Mouse (Mus musculus) v-Abl transformed pro-B cells (cell line): ENCODE results near the gene Cryz.
"Not testable (repeated sequence)": the region's sequence is repeated elsewhere in the genome, so short reads cannot be mapped to it uniquely, and the experiment has no call there.

Experiments used
- in situ Hi-C, 2 experiments: fragments of 400-800 bp; cut with MboI; formaldehyde crosslinking; loops; one replicate each; pipeline ENCODE4 v1.15.1; 2025; ENCODE audit not compliant: unreplicated experiment in 2 of 2

The Cryz gene

DNA sequence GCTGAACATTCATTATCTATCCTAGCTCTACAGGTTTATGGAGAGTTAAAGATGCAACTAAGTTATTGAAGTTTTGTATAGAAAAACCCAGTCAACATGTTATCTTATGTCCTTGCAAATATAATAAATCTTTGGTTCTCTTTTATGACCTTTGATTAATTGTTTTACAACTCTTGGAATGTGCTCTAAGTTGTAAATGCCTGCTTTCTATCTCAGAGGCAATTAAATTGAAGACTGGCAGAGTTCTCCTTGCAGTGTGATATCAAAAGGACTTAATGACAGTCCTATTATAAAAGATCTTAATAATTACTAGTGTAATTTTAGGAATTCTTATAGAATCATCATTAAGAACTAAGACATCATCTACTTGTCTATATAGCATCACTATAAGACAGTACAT lies 5.6 kb downstream of the Cryz start:
- in situ Hi-C loops, result no loop called here

DNA sequence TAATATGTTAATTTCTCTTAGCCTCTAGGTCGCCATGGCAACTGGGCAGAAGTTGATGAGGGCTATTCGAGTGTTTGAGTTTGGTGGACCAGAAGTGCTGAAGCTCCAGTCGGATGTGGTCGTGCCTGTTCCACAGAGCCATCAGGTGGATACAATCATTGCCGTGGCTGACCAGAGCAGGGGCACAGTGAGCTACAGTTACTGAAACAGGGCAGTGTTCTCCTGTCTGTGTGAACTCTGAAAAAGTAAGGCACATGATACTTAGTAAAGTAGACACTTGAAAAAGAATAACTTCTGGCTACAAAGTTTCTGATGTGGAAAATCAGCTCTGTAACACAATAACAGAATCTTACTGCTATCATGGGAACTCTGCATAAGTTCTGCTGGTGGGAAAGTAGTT lies 8.4 kb downstream of the Cryz start:
- in situ Hi-C loops, result no loop called here

DNA sequence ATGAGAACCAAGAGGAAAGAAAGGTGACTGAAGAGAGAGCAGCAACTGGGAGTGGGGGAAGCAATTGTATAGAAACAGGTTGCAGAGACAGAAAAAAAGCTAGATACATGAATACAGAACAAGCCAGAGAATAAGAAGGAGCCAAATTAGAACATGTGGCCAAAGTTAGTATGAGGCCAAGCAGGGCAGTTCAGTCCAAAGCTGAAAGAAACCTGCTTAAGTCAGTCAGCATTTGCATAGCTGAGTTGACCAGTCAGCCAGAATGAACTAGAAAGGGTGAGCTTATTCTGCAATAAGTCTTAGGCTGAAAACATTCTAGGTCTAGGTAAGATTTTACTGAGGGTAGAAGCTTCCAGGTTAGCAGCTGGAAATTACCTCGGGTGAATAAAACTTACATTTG lies 11.4 kb downstream of the Cryz start:
- in situ Hi-C loops, result no loop called here

DNA sequence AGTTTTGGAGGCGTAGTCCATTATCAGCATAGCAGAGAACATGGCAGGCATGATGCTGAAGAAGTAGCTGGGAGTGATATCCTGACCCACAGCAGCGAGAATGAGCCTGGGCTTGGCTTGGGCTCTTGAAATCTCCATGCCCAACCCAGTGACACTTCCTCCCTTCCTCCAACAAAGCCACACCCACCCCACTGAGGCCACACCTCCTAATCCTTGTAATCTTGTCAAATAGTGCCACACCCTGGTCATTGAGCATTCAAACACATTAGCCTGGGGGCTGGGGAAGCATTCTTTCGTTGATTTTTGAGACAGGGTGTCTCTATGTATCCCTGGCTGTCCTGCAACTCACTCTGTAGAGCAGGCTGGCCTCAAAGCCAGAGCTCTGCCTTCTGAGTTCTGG lies 15.4 kb downstream of the Cryz start:
- in situ Hi-C loops, result no loop called here

DNA sequence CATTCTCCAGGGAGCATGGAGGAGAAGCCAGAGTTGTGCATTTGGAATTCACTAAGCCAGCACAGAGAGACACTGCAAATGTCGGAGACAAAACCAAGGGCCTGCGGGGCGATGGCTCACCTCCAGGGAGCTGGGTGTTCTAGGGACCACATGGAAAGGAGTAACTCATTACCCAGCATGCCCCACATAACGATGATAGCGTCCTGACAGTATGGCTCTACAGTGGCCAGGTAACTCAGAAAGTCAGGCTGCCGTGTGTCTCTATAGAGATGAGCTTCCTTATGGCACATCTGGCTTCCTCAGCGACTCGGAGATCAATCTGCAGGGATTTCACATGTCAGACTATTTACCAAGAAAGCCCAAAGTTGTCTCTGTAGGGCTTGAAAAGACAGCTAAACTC lies 18.3 kb downstream of the Cryz start:
- in situ Hi-C loops, result no loop called here

DNA sequence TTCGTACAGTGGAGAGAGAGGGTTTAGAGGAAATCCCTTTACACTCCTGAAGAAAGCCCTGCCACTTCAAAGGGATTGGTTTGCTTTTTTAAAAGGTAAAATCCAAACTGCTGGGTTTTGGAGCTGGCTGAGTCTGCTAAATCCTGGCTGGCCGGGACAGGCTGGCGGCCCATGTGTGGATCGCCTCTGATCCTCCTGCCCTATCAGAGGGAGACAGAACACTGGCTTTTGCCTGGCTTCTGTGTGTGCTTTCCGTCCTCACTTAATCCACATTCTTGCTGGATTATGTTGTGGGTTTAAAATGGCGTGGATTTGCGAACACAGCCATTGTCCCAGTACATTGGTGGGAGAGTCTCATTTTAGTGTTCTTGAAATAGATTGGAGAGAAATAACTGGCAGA lies 18.8 kb downstream of the Cryz start:
- in situ Hi-C loops, result no loop called here

DNA sequence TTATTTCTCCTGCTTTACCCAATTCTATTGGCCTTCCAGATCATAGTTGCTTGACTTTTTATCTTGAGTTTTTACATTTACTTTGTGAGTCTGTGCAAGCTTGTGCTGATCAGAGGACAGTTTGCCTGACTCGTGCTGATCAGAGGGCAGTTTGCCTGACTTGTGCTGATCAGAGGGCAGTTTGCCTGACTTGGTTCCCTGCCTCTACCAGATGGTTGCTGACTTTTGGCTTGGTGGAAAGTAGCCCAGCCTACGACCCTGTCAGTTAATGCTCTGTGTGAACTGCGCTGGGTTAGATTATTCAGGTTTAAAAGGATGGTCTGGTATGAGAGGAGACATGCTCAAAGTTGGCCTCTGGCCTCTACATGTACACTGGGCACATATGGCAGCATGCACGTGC lies 19.6 kb downstream of the Cryz start:
- in situ Hi-C loops, result no loop called here

DNA sequence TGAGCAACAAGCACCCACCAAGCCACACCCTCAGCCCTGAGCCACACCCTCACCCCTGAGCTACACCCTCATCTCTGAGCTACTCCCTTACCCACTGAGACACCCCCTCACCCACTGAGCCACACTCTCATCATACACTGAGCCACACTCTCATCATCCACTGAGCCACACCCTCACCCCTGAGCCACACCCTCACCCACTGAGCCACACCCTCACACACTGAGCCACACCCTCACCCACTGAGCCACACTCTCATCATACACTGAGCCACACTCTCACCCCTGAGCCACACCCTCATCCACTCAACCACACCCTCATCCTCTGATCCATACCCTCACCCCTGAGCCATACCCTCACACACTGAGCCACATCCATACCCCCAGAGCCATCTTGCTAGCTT lies 31.8 kb downstream of the Cryz start:
- in situ Hi-C loops, result no loop called here

DNA sequence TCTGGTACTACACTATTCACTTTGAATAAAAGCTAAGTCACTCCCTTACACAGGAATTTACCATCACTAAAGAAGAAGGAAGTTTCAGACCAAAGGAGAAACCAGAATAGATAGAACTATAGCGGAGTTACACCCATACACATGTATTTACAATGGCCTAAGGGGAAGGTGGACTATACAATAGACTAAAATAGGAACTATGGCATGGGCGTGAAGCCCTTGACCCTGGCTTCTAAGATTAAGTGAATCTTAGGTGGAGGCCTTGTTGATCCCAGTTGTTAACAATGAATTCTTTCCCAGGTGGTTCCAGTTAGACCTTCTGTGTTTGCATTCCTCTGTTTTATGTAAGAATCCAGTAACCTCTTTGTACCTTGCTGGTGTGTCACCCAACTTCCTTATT lies 34.8 kb downstream of the Cryz start:
- in situ Hi-C loops, result not testable (repeated sequence)

DNA sequence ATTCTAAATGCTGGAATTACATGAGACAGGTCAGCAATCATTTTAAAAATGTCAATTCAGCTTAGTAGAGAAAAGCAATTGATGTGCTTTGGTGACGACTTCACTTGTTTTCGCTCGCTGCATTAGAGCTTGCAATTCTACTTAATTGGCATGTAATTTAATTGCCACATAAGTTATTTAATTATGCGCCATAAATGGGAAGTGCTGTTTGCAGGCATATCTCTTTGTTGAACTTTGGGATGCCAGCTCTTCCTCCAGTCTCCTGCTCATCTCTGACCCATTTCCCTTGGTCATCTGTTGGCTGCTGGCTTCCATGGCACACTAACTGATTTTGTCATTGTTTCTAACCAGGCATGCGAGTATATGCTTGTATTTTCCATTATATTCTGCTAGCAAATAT lies 36.6 kb downstream of the Cryz start:
- in situ Hi-C loops, result no loop called here

DNA sequence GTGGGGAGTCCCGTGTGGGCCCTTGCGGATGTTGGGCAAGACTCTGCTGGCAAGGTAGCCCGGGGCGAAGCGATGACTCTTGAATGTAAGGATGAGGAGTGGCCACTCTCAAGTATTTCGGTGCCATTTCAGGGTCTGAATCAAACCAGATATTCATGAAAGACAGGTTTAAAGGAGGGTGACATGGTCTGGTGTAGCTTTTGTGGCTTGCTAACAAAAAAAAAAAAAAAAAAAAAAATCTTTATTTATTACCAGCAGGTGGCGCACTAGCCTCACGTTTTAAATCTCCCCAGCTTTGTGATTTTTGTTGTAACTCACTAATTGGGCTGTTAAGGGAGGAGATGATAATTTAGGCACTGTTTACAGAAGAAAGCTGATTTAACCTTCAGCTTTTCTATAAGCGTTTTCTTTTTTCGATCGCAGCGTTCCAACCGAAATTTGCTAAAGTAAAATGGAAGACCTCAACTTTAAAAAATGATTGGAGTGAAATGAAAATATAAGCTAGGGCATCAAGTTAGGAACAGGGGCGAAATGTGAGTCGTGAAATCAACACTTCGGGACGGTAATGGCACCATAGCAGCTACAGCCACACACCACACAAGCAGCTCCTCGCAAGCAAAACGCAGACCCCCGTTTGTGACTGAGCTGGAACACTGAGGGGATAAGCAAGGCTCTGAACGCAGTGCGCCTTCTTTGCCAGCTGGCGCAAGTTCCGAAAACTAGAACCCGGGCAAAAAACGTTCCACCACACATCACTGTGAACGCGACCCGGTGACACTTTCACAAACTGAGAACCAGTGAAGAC lies 50.3 kb downstream of the Cryz start:
- in situ Hi-C loops, result no loop called here

DNA sequence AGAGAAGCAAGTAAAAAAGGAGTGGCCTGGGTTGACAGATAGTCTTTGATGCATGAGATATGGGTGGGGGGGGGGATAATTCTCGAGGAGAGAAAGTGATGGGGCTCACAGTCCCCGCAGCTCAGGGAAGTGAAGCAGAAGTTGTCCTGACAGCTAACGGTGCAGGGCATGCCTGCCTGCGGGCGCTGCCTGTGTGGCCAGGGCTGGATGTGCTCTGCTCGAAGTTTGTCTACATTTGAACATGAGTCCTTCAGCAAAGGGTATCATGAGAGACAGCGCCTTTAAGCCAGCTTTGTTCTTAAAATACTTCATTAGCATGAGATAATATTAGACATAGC lies 50.9 kb downstream of the Cryz start:
- in situ Hi-C loops, result no loop called here

DNA sequence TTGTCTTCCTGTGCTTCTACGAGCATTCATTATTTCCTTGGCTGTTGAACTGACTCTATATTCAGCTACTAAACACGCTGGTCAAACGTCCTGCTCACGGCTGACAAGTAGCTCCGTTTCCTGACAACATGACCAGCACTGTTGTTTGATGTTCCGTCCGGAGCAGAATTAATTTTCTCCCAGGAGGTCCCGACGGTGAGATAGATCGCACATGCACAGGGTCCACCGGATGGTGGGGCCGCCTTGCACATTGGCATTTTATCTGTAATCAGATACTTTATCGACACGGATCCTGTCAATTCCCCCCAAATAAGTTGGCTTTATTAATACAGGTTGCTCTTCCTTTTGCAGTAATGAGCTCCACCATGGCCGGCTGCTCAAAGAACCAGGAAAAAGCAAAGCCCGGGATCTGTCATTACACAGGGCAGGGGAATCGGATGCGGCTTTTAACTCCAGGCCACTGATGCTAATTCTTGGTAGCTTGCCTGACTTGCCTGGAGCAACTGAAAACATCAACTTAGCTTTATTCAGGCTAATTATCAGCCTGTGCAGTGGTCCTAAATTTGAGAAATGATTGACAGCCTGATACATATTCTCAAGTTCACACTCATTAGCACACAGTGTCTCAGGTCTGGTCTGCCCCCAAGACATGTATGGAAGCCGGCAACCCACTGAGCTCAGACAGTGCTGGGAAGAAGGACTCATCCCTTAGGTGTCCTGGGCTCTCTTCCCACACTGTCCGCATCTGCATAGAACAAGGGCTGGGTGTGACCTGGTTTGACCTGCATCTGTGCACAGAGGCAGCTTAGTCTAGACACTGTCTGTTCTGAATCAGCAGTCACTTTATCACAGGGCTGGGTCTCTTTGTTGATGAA lies 53.1 kb downstream of the Cryz start:
- in situ Hi-C loops, result no loop called here

DNA sequence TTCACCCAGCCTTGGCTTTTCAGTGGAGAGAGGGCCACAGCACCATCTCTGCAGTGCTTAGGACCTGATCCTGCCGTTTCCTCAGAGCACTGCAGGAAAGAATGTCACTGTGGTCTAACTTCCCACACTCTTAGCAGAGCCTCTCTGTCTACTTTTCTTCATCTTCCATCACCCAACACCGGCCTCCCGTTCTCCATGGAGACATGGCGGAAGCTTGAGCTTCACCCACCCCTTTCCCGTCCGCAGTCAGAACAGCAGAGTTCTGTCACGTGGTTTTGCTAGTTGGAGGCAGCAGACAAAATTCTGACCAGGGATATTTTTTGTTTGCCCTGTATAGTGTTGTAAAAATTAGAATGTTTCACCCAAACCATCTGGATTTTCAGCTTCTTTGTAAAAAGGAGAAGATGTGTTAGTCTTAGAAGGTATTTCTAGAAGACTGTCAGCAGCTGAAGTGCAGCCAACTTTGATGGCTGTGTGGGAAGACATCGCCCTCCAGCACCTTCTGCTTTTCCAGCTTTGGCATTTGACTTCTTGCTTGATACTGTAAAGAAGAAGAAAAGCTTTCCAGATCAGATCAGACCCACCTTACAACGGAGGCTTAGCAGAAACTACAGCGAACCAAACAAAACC lies 54.8 kb downstream of the Cryz start:
- in situ Hi-C loops, result no loop called here

DNA sequence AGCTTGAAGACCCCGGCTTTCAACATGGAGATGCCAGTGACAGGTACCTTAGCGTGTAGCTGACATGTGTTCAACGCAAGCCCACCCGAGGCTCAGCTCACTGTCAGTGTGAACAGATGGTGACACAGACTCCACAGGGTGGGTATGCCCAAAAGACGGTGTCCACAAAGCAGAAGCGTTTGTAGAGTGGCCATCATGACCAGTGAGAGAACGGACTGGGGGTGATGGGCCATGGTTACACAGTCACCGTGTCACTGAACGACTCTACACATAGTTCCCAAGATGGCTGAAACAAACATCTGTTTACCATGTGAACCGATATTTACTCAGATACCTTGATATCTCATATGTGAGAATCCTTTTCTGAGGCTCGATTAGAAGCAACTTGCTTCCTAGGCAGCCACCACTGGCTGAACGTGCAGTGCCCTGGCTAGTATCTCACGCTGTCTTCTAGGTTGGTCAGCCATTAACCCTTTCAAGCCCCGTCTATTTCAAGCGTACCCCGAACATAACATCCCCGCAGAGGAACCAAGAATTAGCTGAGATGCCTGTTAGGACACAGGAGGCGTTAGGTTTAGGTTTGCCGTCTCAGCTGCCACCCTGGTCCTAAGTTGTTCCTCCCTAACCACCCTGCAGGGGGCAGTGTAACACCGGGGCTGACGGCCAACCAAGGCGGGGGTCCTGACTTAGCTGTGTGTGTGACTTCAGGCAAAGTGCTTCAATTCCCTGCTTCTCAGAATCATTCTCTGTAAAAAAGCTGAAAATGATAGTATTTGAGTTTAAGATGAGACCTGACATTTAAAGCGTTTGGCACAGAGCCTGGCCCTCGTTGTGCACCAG lies 56.3 kb downstream of the Cryz start:
- in situ Hi-C loops, result no loop called here

DNA sequence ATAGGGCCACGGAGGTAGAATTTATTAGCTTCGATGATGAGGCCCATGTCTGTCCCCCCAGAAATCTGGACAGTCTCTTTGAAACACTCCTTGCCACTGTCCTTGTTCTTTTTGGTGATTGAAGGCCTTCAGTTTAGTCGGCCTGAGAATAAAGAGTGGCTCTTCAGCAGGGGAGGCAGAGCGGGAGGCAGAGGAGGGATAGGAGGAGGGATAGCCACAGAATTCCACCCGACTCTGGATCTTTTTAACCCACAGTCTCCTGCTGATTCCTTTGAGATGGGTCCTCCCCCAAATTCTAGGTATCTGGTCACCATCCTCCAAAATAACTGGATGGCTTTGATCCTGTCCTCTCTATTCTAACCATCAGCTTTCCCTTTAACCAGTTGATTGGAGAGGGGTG lies 56.9 kb downstream of the Cryz start:
- in situ Hi-C loops, result no loop called here

DNA sequence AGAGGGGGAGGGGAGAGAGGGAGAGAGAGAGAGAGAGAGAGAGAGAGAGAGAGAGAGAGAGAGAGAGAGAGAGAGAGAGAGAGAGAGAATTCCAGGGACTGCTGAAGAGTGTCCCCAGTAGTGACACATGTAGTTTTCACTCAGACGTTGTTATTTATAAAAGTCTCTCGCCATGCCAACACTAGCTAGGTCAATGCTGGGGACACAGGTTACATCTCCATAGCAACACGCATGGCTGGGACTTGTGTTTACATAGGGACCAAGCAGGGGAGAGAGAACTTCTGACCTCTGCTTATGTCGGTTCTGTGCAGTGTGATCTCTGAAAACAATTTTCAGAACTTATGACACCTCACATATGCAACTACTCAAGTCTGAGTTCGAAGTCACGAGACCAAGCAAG lies 57.8 kb downstream of the Cryz start:
- in situ Hi-C loops, result no loop called here

DNA sequence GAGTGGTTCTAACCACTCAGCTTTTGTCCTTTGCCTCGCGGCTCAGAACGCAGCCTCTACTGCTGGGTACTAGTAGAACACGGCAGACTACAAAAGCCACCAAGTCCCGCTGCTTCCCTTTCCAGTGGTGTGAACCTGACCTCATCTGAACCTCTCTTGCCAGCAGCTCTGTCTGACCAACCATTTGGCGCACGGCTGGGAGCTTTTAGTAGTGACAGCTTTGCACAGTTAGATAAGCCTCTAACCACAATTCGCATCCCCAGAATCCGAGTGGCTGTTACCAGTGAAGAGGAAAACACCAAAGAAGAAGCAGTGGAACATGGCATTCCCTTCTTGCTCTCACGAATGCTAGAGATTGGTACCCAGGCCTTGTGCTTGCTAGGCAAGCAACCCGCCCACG lies 58.4 kb downstream of the Cryz start:
- in situ Hi-C loops, result no loop called here

DNA sequence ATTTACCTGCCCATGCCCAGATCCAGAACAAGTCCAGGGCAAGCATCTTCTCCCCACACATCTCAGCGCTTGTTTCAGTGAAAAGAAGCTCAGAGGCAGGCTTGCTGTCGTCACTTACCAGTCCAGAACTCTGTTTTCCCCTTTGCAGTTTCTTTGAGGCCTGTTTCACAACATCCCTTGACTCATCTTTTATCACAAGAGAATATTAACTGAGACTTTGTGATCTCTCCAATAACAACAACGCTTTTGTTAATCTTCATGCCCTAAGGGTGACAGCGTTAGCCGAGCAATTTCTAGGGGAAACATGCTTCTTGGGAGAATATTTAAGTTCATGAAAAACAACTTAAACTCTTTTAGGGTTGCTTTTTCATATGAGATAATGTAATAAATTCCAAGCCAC lies 59.2 kb downstream of the Cryz start:
- in situ Hi-C loops, result no loop called here

DNA sequence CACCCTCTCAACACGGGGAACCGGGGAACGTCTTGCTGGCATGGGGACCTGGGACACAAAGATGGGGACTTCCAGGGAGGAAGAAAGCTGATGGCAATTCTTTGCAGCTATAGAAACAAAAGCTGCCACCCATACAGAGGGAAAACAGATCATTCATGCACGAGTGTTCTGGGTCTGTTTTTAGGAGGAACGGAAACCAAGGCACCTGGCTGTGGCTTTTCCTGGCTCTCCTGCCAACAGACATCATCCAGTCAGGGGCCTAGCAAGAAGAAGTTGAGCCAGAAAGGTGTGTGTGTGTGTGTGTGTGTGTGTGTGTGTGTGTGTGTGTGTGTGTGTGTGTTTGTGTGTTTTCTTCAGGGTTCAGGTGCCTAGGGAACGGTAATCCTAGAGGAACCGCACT lies 67.0 kb downstream of the Cryz start, which contains the start of gene Erich3:
Erich3 (plus strand) TSS at position 315 of the 400 bp plus-strand sequence.
- in situ Hi-C loops, result no loop called here
